Mouse (Mus musculus) neural tube, embryonic 14.5 days (tissue): ENCODE data around the gene Tdrd12. TPM values are rescaled to one million over a fixed set of nuclear protein-coding genes. Genes with fewer than 3 reads are reported as not detected.
"Not testable (repeated sequence)": the region's sequence is repeated elsewhere in the genome, so short reads cannot be mapped to it uniquely, and the experiment has no call there.

Experiments used
- ATAC-seq: fragments of 200-750 bp; cut with Nextera tagmentation; 2 replicates; pipeline ENCODE4 v1.8.0; 2017; ENCODE audit warnings: low read depth, mild to moderate bottlenecking, moderate TSS enrichment, moderate library complexity
- H3K27ac ChIP-seq: fragments of 300-500 bp; sonication (generic); 2 replicates; pipeline ENCODE4 v1.5.1; 2014; ENCODE audit warnings: low read depth, mild to moderate bottlenecking, control low read depth, low read length, moderate library complexity, mixed read lengths
- H3K27me3 ChIP-seq: fragments of 300-500 bp; sonication (generic); 2 replicates; pipeline ENCODE4 v1.6.1; 2014; ENCODE audit warnings: low read length; ENCODE audit not compliant: control insufficient read depth, insufficient read depth
- H3K36me3 ChIP-seq: fragments of 300-500 bp; sonication (generic); 2 replicates; pipeline ENCODE4 v1.6.1; 2014; ENCODE audit warnings: low read length, mixed read lengths; ENCODE audit not compliant: control insufficient read depth, insufficient read depth
- H3K4me1 ChIP-seq: fragments of 300-500 bp; sonication (generic); 2 replicates; pipeline ENCODE4 v1.6.1; 2014; ENCODE audit warnings: low read length; ENCODE audit not compliant: control insufficient read depth, insufficient read depth
- H3K4me2 ChIP-seq: fragments of 300-500 bp; sonication (generic); 2 replicates; pipeline ENCODE4 v1.6.1; 2014; ENCODE audit warnings: mild to moderate bottlenecking, low read depth, low read length, control low read depth
- H3K4me3 ChIP-seq: fragments of 300-500 bp; sonication (generic); 2 replicates; pipeline ENCODE4 v1.5.1; 2014; ENCODE audit warnings: low read depth, low read length, control low read depth, mixed read lengths
- H3K9ac ChIP-seq: fragments of 300-500 bp; sonication (generic); replicated peaks from 2 replicates; pipeline ENCODE4 v1.6.1; 2014; ENCODE audit warnings: low read depth, mild to moderate bottlenecking, control low read depth, low read length, mixed read lengths
- H3K9me3 ChIP-seq: fragments of 300-500 bp; sonication (generic); 2 replicates; pipeline ENCODE4 v1.6.1; 2016; ENCODE audit warnings: low read length; ENCODE audit not compliant: control insufficient read depth
- WGBS: fragments of 180-500 bp; shearing (Covaris S2); extraction: QIAGEN DNeasy Blood & Tissue Kit; methylation state at CpG from one replicate; pipeline ENCODE4 v1.1.7; 2014; 5-methylcytosine and 5-hydroxymethylcytosine counted together
- polyA plus RNA-seq: library from polyadenylated mRNA; unstranded; fragments of >200 nt; fragmentation: Nextera tagmentation; extraction: Ambion mirVana; gene quantifications from 2 replicates; pipeline ENCODE4 v1.2.1, GENCODE M21; 2014

The Tdrd12 gene
- polyA plus RNA-seq, 1 experiment from 2014 or later, result 1.1 TPM

DNA sequence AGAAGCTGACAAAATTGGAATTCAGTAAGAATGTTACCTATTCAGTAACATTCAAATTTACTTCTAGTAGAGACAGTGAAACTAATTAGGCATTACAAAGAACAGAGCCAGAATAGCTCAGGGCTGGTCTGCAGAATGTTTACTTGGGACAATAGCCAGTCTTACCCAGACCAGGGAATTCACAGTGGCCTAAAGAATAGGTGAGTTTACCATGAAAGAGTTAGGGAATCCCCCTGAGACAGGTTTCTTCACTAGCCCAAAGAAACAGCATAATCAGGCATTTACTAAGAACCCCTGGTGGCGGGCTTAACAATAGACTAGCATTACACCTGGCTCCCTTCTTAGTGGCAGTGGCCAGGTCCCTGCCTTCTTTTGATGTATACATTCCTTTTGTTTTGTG, 7.0 kb downstream of the Tdrd12 start:
- not testable (repeated sequence) for H3K27ac ChIP-seq, H3K4me3 ChIP-seq, ATAC-seq, H3K36me3 ChIP-seq, H3K27me3 ChIP-seq, H3K4me2 ChIP-seq, H3K4me1 ChIP-seq, H3K9ac ChIP-seq, H3K9me3 ChIP-seq
- 73% methylated on average over 1 of the region's 1 CpGs for WGBS

- H3K36me3 ChIP-seq, result no peaks in the 10 kb centered on the region
- H3K9me3 ChIP-seq, result no peaks in the 10 kb centered on the region
- ATAC-seq, result no peak
- H3K4me3 ChIP-seq, result no peak overlapping the region
- 76% methylated on average over 3 of the region's 3 CpGs for WGBS
- H3K4me2 ChIP-seq, result no peak overlapping the region
- H3K27me3 ChIP-seq, result no peaks in the 10 kb centered on the region
- H3K4me1 ChIP-seq, result no peaks in the 10 kb centered on the region
- no peak overlapping the region for H3K27ac ChIP-seq
- H3K9ac ChIP-seq, result no peak overlapping the region
Observed at GRCm38 (mm10) chr7:35530026-35530425, 7.5 kb downstream of the Tdrd12 start.

GRCm38 (mm10) chr7:35526795-35527194, 10.8 kb downstream of the Tdrd12 start:
- H3K9me3 ChIP-seq, result no peaks in the 10 kb centered on the region
- 94% methylated on average over 2 of the region's 2 CpGs for WGBS
- no peaks in the 10 kb centered on the region for H3K36me3 ChIP-seq
- no peak overlapping the region for H3K4me2 ChIP-seq
- H3K27ac ChIP-seq, result no peak overlapping the region
- no peaks in the 10 kb centered on the region for H3K27me3 ChIP-seq
- no peak overlapping the region for H3K9ac ChIP-seq
- ATAC-seq, result no peak
- no peaks in the 10 kb centered on the region for H3K4me1 ChIP-seq
- H3K4me3 ChIP-seq, result no peak overlapping the region

DNA sequence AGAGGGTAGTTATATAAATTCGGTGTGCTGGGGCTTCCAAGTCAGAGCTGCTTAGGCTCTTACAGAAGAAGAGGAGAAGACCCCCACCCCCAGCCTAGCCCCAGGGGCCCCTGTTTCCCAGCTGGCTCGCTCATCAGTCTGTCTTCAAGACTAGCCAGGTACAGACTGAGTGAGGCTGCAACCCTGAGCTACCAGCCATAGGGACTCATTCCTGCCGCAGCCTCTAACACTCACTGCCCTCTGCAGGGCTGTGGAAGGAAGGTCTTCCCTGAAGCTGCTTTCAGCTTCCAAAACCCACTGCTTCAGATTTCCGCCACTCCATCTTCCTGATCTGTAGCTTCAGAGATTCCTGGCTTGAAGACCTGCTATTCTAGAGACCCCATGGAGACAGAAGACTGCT, 35.5 kb downstream of the Tdrd12 start:
- WGBS, result 26% methylated on average over 4 of the region's 4 CpGs
- Histone ChIP-seq H3K4me1 (no peaks in the 10 kb centered on the region), H3K36me3 (no peaks in the 10 kb centered on the region), H3K4me3 (no peak overlapping the region), H3K4me2 (no peak overlapping the region), H3K9ac (no peak overlapping the region), H3K27me3 (no peaks in the 10 kb centered on the region), H3K27ac (no peak overlapping the region), H3K9me3 (no peaks in the 10 kb centered on the region)
- ATAC-seq, result no peak

DNA sequence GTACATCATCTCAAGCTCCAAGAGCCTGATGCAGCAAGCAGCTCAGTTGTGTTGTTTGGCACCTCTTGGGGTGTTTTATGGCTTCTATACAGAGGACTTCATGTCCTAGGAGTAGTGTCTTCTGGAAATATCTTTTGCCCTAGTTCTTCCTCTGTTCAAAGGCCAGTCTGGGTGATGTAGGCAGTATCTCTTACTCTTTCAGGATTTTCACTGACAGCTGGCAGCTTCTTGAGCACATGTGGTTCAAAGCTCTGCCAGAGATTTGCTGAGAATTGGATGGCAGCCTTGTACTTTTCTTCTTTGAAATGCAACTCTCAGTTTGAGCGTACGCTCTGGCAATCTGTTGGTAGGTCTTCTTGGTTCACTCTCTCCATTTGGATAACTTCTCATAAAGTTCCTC, 40.0 kb downstream of the Tdrd12 start:
- H3K27me3 ChIP-seq, result no peaks in the 10 kb centered on the region

GRCm38 (mm10) chr7:35491005-35491404, 46.5 kb downstream of the Tdrd12 start:
- H3K9me3 ChIP-seq, result no peaks in the 10 kb centered on the region
- ATAC-seq, result no peak
- no peaks in the 10 kb centered on the region for H3K4me1 ChIP-seq
- H3K27me3 ChIP-seq, result no peaks in the 10 kb centered on the region
- H3K4me2 ChIP-seq, result no peak overlapping the region
- no peak overlapping the region for H3K27ac ChIP-seq
- no peaks in the 10 kb centered on the region for H3K36me3 ChIP-seq
- WGBS, result 83% methylated on average over 1 of the region's 1 CpGs
- H3K4me3 ChIP-seq, result no peak overlapping the region
- H3K9ac ChIP-seq, result no peak overlapping the region

More for the DNA sequence above, 40.0 kb downstream of the Tdrd12 start:
- no peak for ATAC-seq
- WGBS, result 99% methylated on average over 2 of the region's 2 CpGs
- Histone ChIP-seq H3K4me3 (no peak overlapping the region), H3K27ac (no peak overlapping the region), H3K4me1 (no peaks in the 10 kb centered on the region), H3K9ac (no peak overlapping the region), H3K4me2 (no peak overlapping the region), H3K9me3 (no peaks in the 10 kb centered on the region), H3K36me3 (no peaks in the 10 kb centered on the region)

GRCm38 (mm10) chr7:35490186-35490585, 47.4 kb downstream of the Tdrd12 start:
- H3K9me3 ChIP-seq, result no peaks in the 10 kb centered on the region
- no peaks in the 10 kb centered on the region for H3K36me3 ChIP-seq
- no peak overlapping the region for H3K27ac ChIP-seq
- no peaks in the 10 kb centered on the region for H3K4me1 ChIP-seq
- H3K4me3 ChIP-seq, result no peak overlapping the region
- H3K9ac ChIP-seq, result no peak overlapping the region
- WGBS, result 98% methylated on average over 2 of the region's 2 CpGs
- H3K27me3 ChIP-seq, result no peaks in the 10 kb centered on the region
- no peak overlapping the region for H3K4me2 ChIP-seq
- ATAC-seq, result no peak

DNA sequence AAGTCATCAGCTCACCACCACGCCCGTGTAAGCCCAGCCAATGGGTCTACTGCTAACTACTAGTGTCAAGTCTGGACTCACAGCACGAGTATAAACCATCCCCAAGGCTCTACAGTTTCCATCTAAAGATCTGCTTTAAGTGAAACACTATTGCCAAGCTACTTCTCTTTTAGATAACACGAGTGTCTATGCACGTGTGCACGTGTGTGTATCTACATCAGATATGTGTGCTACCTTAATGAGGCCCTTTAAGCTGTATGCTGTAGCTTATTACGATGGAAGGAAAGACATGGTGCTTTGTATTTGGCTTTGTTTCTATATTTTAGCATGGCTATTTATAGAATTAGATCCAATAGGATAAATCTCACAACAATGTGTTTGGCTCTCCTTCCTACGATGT, 51.0 kb downstream of the Tdrd12 start:
- no peak overlapping the region for H3K9ac ChIP-seq
- no peaks in the 10 kb centered on the region for H3K9me3 ChIP-seq
- H3K27ac ChIP-seq, result no peak overlapping the region
- H3K36me3 ChIP-seq, result no peaks in the 10 kb centered on the region
- H3K27me3 ChIP-seq, result no peaks in the 10 kb centered on the region
- no peak for ATAC-seq
- H3K4me3 ChIP-seq, result no peak overlapping the region
- no peaks in the 10 kb centered on the region for H3K4me1 ChIP-seq
- 89% methylated on average over 8 of the region's 8 CpGs for WGBS
- no peak overlapping the region for H3K4me2 ChIP-seq

- Histone ChIP-seq H3K4me2 (no peak overlapping the region), H3K4me3 (no peak overlapping the region), H3K27me3 (no peaks in the 10 kb centered on the region), H3K4me1 (no peaks in the 10 kb centered on the region), H3K9ac (no peak overlapping the region), H3K27ac (no peak overlapping the region), H3K9me3 (no peaks in the 10 kb centered on the region), H3K36me3 (no peaks in the 10 kb centered on the region)
- 88% methylated on average over 2 of the region's 2 CpGs for whole genome bisulfite sequencing
- no peak for ATAC-seq
Observed at GRCm38 (mm10) chr7:35485126-35485525, 52.4 kb downstream of the Tdrd12 start.

GRCm38 (mm10) chr7:35476457-35476856, 61.1 kb downstream of the Tdrd12 start:
- Histone ChIP-seq H3K4me3 (no peak overlapping the region), H3K4me1 (no peaks in the 10 kb centered on the region), H3K27ac (no peak overlapping the region), H3K27me3 (no peaks in the 10 kb centered on the region), H3K9me3 (no peaks in the 10 kb centered on the region), H3K36me3 (no peaks in the 10 kb centered on the region), H3K4me2 (no peak overlapping the region), H3K9ac (no peak overlapping the region)
- ATAC-seq, result no peak
- WGBS, result 75% methylated on average over 2 of the region's 2 CpGs
